Mouse (Mus musculus) A20 (cell line): ENCODE measurements around the gene Gm19345.

Source experiments
- DNase-seq: peaks from one replicate; pipeline ENCODE4 v3.0.0-alpha.2; 2011; ENCODE audit warnings: low read depth, low spot score

The Gm19345 gene

GRCm38 (mm10) chr7:19851858-19852570, at the start of gene Gm19345:
TSS of gene Gm19345 (plus strand) at chr7:19852003.
- no peak for DNase-seq

GRCm38 (mm10) chr7:19802995-19803394, 48.8 kb upstream of the Gm19345 start:
- peak; percentile 71 for DNase-seq

DNA sequence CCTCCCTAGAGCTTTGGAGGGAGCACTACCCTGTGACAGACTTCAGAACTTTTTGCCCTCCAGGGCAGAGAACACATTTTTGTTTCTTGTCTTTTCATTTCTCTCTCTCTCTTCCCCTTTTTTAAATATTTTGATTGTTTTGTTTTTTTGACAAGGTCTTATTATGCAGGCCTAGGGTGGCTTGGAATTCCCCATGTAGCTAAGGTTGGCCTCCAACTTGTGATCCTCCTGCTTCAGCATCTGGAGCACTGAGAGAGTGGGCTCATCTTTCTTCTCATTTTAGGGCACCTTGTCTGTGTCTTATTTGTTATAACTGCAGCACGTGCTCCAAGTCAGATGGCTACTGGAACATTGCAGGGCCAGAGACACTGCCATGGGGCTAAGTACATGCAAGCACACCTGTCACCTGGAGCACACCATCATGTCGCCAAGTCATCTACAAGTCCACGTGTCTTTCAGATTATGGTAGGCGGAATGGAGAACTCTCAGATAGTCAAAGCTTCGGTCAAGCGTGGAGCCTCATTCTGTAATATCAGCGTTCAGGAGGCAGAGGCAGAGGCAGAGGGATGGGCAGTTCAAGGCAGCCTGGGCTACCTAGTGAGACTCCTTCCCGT, 45.3 kb upstream of the Gm19345 start:
- peak; percentile 87 for DNase-seq

- no peak for DNase-seq
Measured at GRCm38 (mm10) chr7:19809369-19809768, 42.4 kb upstream of the Gm19345 start.

DNA sequence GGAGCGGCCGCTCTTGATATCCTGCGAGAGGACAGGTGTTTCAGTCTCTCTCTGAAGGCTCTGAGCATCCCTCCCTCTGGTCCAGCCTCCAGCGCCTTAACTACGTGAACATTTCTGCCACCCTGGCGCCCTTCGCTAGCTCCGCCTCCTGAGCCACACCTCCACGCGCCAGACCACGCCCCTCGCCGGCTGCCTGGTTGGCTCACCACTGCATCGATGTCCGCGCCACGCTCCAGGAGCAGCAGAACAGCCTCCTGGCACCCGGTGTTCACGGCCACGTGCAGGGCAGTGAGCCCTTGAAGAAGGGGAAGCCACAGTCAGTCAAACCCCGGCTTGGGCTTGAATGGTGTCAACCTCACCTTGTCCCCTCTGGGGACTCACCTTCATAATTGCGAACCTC, 40.7 kb upstream of the Gm19345 start:
- DNase-seq = no peak

DNA sequence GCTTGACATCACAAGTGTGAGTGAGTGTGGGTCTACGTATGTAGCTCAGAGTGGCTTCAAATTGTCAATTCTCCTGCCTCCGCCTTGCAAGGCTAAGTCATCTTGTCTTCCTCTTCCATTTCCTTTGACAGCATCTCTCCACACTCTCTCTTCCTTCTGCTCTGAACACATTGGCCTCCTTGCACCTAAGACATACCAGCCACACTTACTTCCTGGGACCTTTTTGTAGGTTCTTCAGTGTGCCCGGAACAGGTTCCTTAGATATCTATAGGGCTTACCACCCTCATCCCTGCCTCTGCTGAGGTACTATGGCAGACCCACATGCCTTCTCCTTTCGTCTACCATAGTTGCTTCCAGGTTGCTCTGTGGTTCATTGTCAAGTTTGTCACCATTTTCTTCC, 38.6 kb upstream of the Gm19345 start:
- DNase-seq = no peak

GRCm38 (mm10) chr7:19813579-19814122, 38.2 kb upstream of the Gm19345 start:
- no peak for DNase-seq

- DNase-seq = no peak
Measured at GRCm38 (mm10) chr7:19815296-19816223, 36.2 kb upstream of the Gm19345 start.

GRCm38 (mm10) chr7:19816224-19816771, 35.5 kb upstream of the Gm19345 start:
- DNase-seq = peak; percentile 92

- peak; percentile 96 for DNase-seq
Measured at GRCm38 (mm10) chr7:19817382-19818105, 34.3 kb upstream of the Gm19345 start.

- no peak for DNase-seq
Measured at GRCm38 (mm10) chr7:19818440-19818839, 33.4 kb upstream of the Gm19345 start.

DNA sequence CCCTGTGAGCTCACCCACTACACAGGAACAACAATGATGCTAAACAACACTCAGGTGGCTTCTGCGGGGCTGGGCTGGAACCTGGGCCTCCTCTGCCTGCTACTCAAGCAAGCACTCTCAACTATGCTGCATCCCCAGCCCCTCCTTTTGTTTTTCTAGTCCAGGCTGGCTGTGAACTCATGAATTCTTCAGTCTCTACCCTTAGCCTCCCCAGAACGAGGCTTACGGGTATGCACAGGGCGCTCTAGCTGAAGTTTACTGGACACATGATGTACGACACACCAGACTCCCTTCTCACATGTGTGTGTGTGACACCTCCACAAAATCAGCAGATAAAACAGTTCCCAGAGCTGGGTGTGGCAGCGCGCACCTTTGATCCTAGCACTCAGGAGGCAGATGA, 32.9 kb upstream of the Gm19345 start:
- no peak for DNase-seq

DNA sequence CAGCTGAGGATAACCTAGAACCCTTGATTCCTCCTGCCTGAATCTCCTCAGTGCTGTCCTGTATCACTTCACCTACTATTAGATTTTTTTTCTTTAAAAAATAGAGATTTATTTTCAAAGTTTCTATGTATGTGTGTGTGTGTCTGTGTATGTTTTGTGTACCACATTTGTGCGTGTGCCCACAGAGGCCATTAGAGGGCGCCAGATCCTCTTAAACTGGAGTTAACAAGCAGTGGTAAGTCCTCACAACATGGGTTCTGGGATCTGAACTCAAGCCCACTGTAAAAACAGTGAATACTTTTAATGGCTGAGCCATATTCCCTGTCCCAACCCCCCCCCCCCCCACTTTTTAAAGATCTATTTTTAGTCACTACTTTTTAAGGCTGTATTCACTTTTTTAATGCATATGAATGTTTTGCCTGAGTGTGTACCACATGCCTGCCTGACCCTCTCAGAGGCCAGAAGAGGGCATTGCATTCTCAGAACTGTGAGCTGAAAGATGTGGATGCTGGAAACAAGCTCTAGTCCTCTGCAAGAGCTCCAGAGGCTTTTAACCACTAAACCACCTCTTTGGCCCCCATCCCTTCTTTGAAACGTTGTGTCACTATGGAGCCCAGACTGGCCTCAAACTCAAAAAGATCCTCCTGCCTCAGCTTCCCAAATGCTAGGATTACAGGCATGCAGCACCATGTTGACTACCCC, 31.3 kb upstream of the Gm19345 start:
- no peak for DNase-seq

GRCm38 (mm10) chr7:19821633-19822032, 30.2 kb upstream of the Gm19345 start:
- DNase-seq = no peak

- no peak for DNase-seq
Measured at GRCm38 (mm10) chr7:19822193-19822592, 29.6 kb upstream of the Gm19345 start.

DNA sequence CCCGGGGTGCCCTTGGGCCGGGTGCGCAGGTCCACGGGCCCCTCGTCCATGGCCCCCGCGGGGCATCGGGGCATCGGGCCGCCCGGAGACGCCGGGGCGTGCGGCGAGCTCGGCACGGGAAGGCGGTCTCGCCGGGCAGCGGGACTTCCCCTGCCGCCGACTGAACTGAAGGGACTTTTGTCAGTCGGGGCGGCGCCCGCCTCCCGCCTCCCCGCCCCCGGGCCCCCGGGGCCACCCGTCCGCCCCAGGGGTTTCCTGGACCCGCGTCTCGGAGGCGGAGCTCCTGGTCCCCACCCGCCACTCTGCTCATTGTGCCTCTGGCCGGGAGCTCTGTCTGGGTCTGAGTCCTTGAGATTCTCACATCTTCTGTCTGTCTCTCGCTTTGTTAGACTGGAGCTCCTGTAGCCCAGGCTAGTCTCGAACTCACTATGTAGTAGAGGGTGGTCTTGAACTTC, 29.2 kb upstream of the Gm19345 start, which contains the start of gene Bcl3:
Gene Bcl3 (minus strand): TSS at position 167 of the 455 bp plus-strand sequence.
- peak; percentile 75 for DNase-seq

DNA sequence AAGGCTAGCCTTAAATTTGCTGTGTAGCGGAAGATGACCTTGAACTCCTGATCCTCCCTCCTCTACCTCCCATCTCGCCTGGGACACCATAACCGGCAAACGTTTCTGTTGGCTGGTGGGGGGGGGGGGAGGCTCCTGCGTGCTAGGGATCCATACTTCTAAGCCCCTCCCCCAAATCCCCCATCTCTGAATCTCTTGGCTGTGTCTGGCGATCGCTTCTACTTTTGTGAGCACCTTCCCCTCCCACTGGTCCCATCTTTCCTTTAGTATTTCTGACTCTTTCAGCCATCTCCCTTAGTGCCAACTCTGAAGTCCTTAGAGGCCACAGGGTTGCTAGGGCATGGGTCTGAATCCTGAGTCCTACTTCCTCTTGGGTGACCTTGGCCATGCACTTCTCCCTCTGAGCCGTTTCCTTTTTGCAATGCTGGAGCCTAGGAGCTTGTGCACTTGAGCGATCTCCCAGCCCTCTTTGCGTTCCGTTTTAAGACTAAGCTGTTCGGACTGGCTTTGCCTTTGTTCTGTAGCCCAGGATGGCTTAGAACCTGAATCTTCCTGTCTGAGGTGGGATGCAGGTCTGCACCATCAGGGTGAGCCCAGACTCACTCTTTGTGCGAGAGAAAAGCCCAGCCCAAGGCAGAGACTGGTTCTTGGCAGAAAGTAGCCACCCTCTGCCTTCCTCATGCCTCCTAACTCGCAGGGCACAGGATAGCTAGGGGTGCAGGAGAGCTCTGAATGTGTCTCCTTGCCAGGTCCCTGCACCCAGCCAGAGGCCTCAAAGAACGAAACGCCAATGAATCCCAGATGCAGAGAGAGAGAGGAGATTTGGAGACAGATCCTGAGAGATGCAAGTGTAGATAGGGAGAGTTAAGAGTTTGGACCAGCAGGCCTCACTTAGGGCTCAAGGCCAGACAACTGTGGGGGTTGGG, 28.3 kb upstream of the Gm19345 start:
- peak; percentile 62 for DNase-seq

DNA sequence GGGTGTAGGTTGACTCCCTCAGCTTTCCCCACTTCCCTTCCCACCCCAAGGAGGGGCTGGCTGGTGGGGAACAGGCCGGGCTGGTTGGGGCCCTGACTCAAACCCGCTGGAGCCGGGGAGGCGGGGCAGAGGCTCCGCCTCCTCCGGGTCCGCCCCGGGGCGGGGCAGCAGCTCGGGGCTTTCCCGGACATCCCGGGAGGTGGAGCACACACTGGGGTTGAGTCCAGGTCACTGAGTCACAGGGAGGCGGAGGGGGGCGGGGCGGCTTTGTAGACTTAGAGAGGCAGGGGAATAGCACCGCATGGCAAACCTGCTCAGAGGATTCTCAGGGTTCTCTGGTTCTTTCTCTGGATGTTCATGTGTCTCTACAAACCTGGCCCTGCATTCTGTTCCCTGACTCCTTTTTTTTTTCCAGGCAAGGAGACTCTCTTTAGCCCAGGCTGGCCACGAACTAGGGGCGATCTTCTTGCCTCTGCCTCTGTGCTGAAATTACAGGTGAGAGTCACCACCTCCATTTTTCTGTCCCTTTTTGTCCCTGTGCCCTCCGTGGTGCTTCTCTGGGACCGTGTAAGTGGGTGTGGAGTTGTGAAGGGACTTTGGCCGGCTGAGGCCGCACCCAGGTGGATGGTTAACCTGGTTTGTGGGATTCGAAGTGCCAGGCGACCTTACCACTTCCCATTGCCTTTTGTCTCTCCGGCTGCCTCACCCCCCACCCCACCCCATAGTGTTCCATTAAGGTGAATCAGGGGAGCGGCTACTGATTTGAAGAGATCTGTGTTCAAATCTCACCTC, 27.4 kb upstream of the Gm19345 start:
- DNase-seq = peak; percentile 88
